ENCODE assay signal across 8 mouse cellular contexts in the genomic region with DNA sequence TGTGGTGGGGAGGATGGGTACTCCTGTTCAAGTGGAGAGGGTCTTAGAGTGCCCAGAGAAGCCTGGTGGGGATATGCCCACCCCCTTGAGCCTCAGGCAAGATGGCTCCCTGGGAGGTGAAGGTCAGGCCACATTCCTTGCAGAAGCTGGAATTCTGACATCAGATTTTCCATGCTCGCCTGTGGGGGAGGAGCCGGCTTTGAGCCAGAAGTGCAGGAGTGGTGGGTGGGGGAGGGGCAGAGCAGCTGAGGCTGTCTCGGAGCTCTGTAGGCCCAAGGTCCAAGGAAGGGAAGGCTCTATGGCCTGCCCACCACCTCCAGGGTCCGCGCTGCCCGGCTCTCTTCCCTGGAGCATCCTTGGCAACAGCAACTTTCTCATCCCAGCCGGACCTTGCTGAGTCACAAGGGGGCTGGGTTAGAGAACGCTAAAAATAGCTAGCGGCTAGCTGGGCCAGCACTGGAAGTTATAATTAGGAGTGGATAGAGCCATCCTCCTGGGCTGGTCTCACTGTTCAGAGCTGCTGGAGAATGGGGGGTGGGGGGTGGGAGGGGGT. TPM values are rescaled to one million over a fixed set of nuclear protein-coding genes. Genes with fewer than 3 reads are reported as not detected.
DNase-seq lines count a peak whose midpoint lies in the region; ATAC-seq and TF ChIP-seq lines count a peak whose summit lies in the region.

No protein-coding gene starts in this region.

- H3K27me3 ChIP-seq in cerebellum, adult 2 months (ENCODE audit: control insufficient read depth, insufficient read depth, low read length) = no peaks in the 10 kb centered on the region
- no peaks in the 10 kb centered on the region for H3K27me3 ChIP-seq in forebrain, postnatal 0 days (ENCODE audit: insufficient read depth, low read length)
- H3K27me3 ChIP-seq in liver, postnatal 0 days (ENCODE audit: insufficient read depth, low read length) = no peaks in the 10 kb centered on the region

- TF ChIP-seq EP300 in liver, postnatal 0 days (IDR thresholded peaks at IDR 0.05; ENCODE audit: low read depth) = peak; percentile 40; the same call in 1 of the 2 replicates

- peaks cover 29% of the 10 kb centered on the region for H3K4me1 ChIP-seq in cerebellum, adult 2 months (ENCODE audit: control insufficient read depth, insufficient read depth, low read length)
- peaks cover 14% of the 10 kb centered on the region for H3K4me1 ChIP-seq in forebrain, postnatal 0 days (ENCODE audit: insufficient read depth)
- peaks cover 21% of the 10 kb centered on the region for H3K4me1 ChIP-seq in liver, postnatal 0 days (ENCODE audit: insufficient read depth)

- H3K9me3 ChIP-seq in forebrain, postnatal 0 days (ENCODE audit: low read length) = no peaks in the 10 kb centered on the region
- H3K9me3 ChIP-seq in liver, postnatal 0 days (ENCODE audit: low read length) = no peaks in the 10 kb centered on the region

- H3K4me3 ChIP-seq in cerebellum, adult 2 months (replicated peaks; ENCODE audit: insufficient read depth, low read depth, low read length) = peak overlapping the region; percentile 20
- H3K4me3 ChIP-seq in forebrain, postnatal 0 days (ENCODE audit: low read depth, low read length) = no peak overlapping the region
- H3K4me3 ChIP-seq in liver, postnatal 0 days (ENCODE audit: low read depth, low read length) = no peak overlapping the region

- intact Hi-C loops in heart, postnatal 14 days (cut with DNase I) = loop anchor here (2.0 kb wide), 1 partner anchor 55 kb away; no protein-coding TSS in a partner anchor

- H3K27ac ChIP-seq in cerebellum, adult 2 months (ENCODE audit: insufficient read depth, low read length) = peak overlapping the region; percentile 80
- no peak overlapping the region for H3K27ac ChIP-seq in forebrain, postnatal 0 days (ENCODE audit: low read depth, low read length)
- H3K27ac ChIP-seq in liver, postnatal 0 days (ENCODE audit: low read depth) = peak overlapping the region; percentile 60; the same call in 1 of the 2 replicates

- TF ChIP-seq POLR2A in cerebellum, adult 2 months (IDR thresholded peaks at IDR 0.05; ENCODE audit: borderline replicate concordance, insufficient read depth, low read length) = no peak; the same call in 1 of the 2 replicates

- H3K9ac ChIP-seq in forebrain, postnatal 0 days = no peak overlapping the region
- H3K9ac ChIP-seq in liver, postnatal 0 days (replicated peaks) = no peak overlapping the region

- peak; percentile 53 for ATAC-seq in forebrain, postnatal 0 days
- peak; percentile 59 for ATAC-seq in liver, postnatal 0 days

- no peaks in the 10 kb centered on the region for H3K36me3 ChIP-seq in forebrain, postnatal 0 days (ENCODE audit: insufficient read depth)
- H3K36me3 ChIP-seq in liver, postnatal 0 days (replicated peaks; ENCODE audit: insufficient read depth, low read length) = no peaks in the 10 kb centered on the region

- peak; percentile 93 for DNase-seq in MN1 (ENCODE audit: low spot score)
- DNase-seq in cerebellum, adult 2 months = peak; percentile 82 to 91
- DNase-seq in forebrain, postnatal 0 days = peak; percentile 51
- peak; percentile 79 to 83 for DNase-seq in heart, postnatal 14 days
- DNase-seq in kidney, postnatal 4 days = peak; percentile 89 to 95
- peak; percentile 63 for DNase-seq in liver, postnatal 0 days
- DNase-seq in ovary, postnatal 10 days (ENCODE audit: low spot score) = peak; percentile 33
- no peak for DNase-seq in natural killer cell, adult 2 months (ENCODE audit: low spot score in 2 of 2)

- TF ChIP-seq CTCF in cerebellum, adult 2 months (IDR thresholded peaks at IDR 0.05; ENCODE audit: borderline replicate concordance, insufficient read depth, low read depth, low read length) = no peak
- no peak for TF ChIP-seq CTCF in forebrain, postnatal 0 days (IDR thresholded peaks at IDR 0.05; ENCODE audit: low read depth)
- TF ChIP-seq CTCF in liver, postnatal 0 days (IDR thresholded peaks at IDR 0.05; ENCODE audit: low read depth) = no peak

- WGBS in cerebellum, adult 2 months = 2% methylated on average over 9 of the region's 9 CpGs
- WGBS in forebrain, postnatal 0 days = 8% methylated on average over 9 of the region's 9 CpGs
- WGBS in liver, postnatal 0 days (ENCODE audit: insufficient replicate concordance) = 23% methylated on average over 9 of the region's 9 CpGs

- H3K4me2 ChIP-seq in forebrain, postnatal 0 days (ENCODE audit: low read depth) = peak overlapping the region; percentile 4; the same call in 1 of the 2 replicates
- no peak overlapping the region for H3K4me2 ChIP-seq in liver, postnatal 0 days (ENCODE audit: low read depth, low read length)

RNA-seq across cellular contexts. Expression of gene Inpp5a, which starts 24.8 kb away (rescaled TPM):
- 164 and 181 TPM in 2 replicates for polyA plus RNA-seq in cerebellum, adult 2 months (2012; rRNA removed)
- total RNA-seq in forebrain, postnatal 0 days (2014; rRNA removed) = 8.8 and 9.4 TPM in 2 replicates
- 12.8 and 16.3 TPM in 2 replicates for polyA plus RNA-seq in forebrain, postnatal 0 days (2015; fragmentation: Nextera tagmentation; extraction: Ambion mirVana)
- 100 to 1,000 TPM; 201 to 215 TPM for total RNA-seq in heart, postnatal 14 days (2021)
- 6.0 and 6.9 TPM in 2 replicates for polyA plus RNA-seq in liver, postnatal 0 days (2015; fragmentation: Nextera tagmentation; extraction: Ambion mirVana)

Comparison
In these comparisons a context has a peak if more than half of its experiments do, and no peak if none do; other contexts are left out.
1. DNase-seq: peak in MN1 (single experiment), cerebellum, adult 2 months (2 of 2), forebrain, postnatal 0 days (single experiment), heart, postnatal 14 days (2 of 2), kidney, postnatal 4 days (2 of 2), liver, postnatal 0 days (single experiment) and ovary, postnatal 10 days (single experiment); none in natural killer cell, adult 2 months (0 of 2).